Mouse (Mus musculus): ENCODE data around the gene Arrb2. TPM values are rescaled to one million over a fixed set of nuclear protein-coding genes. Genes with fewer than 3 reads are reported as not detected.
A peak's percentile ranks its signal among the peaks of the same experiment; 100 is the strongest.
"Not testable (repeated sequence)": the region's sequence is repeated elsewhere in the genome, so short reads cannot be mapped to it uniquely, and the experiment has no call there.

The Arrb2 gene
- 10 to 100 TPM; 76.6 to 81.3 TPM for total RNA-seq (2021)

GRCm38 (mm10) chr11:70432048-70432894, at the start of gene Arrb2:
Gene Arrb2, plus strand, starts transcription at chr11:70432635.
- peak; percentile 99 for DNase-seq
- intact Hi-C loops (cut with DNase I) = no loop called here

- no peak for DNase-seq
- intact Hi-C loops (cut with DNase I) = no loop called here
Observed at GRCm38 (mm10) chr11:70384136-70384535, 48.3 kb upstream of the Arrb2 start.

DNA sequence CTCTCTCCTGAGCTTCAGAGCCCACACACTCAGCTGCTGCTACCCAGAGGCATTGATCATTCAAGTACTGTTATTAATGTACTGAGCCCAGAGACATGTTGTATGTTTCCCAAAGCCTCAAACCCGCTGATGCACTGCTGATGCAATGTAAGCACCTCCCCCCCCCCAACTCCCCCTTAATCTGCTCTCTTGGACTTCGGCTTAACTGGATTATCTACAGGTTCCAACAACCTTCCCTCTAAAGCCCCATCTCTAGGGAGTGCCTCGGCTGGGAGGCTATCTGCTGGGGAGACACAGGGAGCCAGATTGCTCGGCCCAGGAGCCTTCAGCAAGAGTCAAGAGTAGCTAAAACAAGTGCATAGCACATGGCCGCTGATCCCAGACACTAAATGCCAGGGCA, 45.0 kb upstream of the Arrb2 start:
- intact Hi-C loops (cut with DNase I) = no loop called here
- no peak for DNase-seq

- intact Hi-C loops (cut with DNase I) = no loop called here
Observed at GRCm38 (mm10) chr11:70389421-70389820, 43.0 kb upstream of the Arrb2 start.

GRCm38 (mm10) chr11:70403598-70403997, 28.8 kb upstream of the Arrb2 start:
- no peak for DNase-seq
- intact Hi-C loops (cut with DNase I) = no loop called here

More at GRCm38 (mm10) chr11:70389421-70389820, 43.0 kb upstream of the Arrb2 start:
- DNase-seq = no peak

GRCm38 (mm10) chr11:70409594-70410296, 22.7 kb upstream of the Arrb2 start, which contains the start of gene Pelp1:
Gene Pelp1, minus strand, starts transcription at chr11:70410031.
- DNase-seq = peak; percentile 98
- intact Hi-C loops (cut with DNase I) = loop anchor here (10.0 kb wide), 1 partner anchor 345 kb away; no protein-coding TSS in a partner anchor

GRCm38 (mm10) chr11:70410297-70410643, 22.2 kb upstream of the Arrb2 start:
- intact Hi-C loops (cut with DNase I) = loop anchor here (10.0 kb wide), 1 partner anchor 345 kb away; no protein-coding TSS in a partner anchor

GRCm38 (mm10) chr11:70412591-70412990, 19.8 kb upstream of the Arrb2 start:
- intact Hi-C loops (cut with DNase I) = loop anchor here (10.0 kb wide), 1 partner anchor 342 kb away; no protein-coding TSS in a partner anchor
- no peak for DNase-seq

More at GRCm38 (mm10) chr11:70410297-70410643, 22.2 kb upstream of the Arrb2 start:
- no peak for DNase-seq

GRCm38 (mm10) chr11:70413961-70414360, 18.5 kb upstream of the Arrb2 start:
- peak; percentile 76 for DNase-seq
- intact Hi-C loops (cut with DNase I) = loop anchor here (10.0 kb wide), 1 partner anchor 341 kb away; no protein-coding TSS in a partner anchor

GRCm38 (mm10) chr11:70418199-70418598, 14.2 kb upstream of the Arrb2 start:
- no peak for DNase-seq
- intact Hi-C loops (cut with DNase I) = loop anchor here (10.0 kb wide), 1 partner anchor 337 kb away; no protein-coding TSS in a partner anchor

DNA sequence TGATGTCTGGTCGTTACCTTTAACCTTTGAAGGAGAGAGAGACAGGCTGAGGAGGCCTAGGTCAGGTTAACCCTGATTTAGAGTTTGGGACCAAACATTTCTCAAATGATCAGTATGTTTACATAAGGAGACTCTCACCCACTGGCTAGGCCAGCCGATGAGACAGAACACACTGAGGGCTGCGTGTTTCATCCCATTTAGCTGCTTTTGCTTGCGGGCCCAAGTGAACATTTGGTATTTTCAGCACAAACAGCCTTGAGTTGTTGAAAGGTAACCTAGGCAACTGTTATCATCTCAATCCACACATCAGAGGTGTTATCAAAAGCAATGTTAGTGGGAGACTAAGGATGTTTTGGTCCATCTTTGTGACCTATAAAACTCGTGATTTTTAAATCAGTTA, 12.9 kb upstream of the Arrb2 start:
- no peak for DNase-seq
- intact Hi-C loops (cut with DNase I) = loop anchor here (10.0 kb wide), 1 partner anchor 335 kb away; no protein-coding TSS in a partner anchor

- DNase-seq; intact Hi-C loops (cut with DNase I): not testable (repeated sequence)
Observed at GRCm38 (mm10) chr11:70426598-70426997, 5.8 kb upstream of the Arrb2 start.

DNA sequence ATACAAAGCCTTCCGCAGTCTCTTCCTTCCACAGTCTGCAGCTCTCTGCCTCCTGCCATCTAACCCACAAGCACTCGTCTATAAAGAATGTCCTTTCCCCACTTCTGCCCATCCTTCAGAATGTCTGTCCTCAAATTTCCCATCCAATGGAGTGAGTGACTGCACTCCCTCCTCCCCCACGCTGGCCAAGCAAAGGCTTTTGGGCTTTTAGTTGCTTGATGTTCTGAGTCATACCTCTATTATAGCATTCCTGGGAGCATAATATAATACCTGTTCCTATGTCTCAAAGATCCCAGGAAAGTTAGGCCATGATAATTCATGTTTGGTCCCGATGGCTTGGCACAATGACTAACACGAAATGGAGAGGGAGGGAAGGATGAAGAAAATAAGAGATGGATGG, 861 bp upstream of the Arrb2 start:
- DNase-seq = no peak
- intact Hi-C loops (cut with DNase I) = no loop called here

DNA sequence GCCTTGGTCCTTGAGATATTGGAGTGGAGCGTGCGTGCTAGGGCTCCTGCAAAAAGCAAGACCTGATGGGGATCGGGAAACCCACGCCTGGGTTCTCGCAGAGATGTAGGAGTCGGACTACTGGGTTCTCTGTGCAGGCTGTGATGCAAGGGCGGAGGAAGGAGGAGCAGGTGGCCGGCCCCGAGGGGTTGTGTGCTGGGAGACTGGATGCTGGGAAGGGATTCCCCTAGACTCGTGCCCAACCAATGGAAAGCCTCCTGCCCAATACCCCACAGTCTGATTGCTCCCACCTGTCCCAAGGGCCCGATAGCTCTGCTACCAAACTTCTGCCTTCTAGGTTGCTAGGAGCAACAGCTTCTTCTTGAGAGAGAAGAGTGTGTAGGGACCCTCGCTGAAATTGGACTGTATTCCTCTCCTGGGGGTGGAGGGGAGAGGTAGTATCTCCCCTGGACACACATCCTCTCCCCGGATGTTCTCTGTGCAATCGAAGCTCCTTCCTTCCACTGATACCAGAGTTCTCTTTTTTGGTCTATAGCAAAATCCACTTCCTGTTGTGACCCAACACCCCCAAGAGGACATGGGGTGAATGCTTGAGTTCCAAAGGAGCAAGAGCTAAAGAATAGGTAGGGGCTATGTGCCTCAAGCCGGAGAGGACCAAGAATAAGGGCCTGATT, 597 bp downstream of the Arrb2 start:
- intact Hi-C loops (cut with DNase I) = no loop called here
- peak; percentile 66 for DNase-seq

DNA sequence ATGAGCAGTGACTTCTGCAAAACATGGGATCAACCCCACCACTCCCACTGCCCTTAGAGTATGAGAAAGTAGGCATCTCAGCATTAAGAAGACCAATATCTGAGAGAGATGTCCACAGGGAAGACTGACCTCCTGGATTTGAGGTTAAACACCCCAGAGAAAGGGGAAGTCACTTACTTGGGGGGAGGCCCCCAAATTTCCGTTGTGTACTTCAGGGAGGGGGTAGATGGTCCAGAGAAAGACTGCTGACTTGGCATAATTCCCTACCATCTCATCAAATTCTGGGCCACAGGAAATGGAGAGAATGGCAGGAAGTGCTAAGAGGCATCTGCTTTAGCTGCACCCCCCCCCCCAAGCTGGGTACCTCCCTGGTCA, 1.1 kb downstream of the Arrb2 start:
- intact Hi-C loops (cut with DNase I) = no loop called here
- no peak for DNase-seq

DNA sequence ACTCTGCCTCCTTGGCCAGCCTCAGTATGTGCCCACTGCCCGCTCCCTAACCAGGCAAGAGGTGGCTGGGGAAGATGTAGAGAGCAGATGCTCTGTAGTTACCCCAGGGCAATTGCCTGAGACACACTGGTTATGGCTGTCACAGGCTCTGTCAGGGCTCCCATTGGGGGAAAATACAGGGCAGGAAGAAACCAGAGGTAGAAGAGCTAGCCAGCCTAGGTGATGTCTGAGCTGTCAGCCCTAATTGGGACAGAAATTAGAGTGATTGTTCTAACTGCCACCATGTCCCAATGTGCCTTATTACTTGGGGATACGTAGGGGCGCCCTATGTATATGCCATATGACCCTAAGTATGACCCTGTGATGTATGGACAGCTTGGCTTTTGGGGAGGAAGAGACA, 1.5 kb downstream of the Arrb2 start:
- intact Hi-C loops (cut with DNase I) = no loop called here
- no peak for DNase-seq

- intact Hi-C loops (cut with DNase I) = no loop called here
- no peak for DNase-seq
Observed at GRCm38 (mm10) chr11:70435476-70435875, 3.0 kb downstream of the Arrb2 start.

- intact Hi-C loops (cut with DNase I) = no loop called here
- DNase-seq = no peak
Observed at GRCm38 (mm10) chr11:70437426-70437825, 5.0 kb downstream of the Arrb2 start.

- intact Hi-C loops (cut with DNase I) = no loop called here
- no peak for DNase-seq
Observed at GRCm38 (mm10) chr11:70438728-70439374, 6.4 kb downstream of the Arrb2 start.

DNA sequence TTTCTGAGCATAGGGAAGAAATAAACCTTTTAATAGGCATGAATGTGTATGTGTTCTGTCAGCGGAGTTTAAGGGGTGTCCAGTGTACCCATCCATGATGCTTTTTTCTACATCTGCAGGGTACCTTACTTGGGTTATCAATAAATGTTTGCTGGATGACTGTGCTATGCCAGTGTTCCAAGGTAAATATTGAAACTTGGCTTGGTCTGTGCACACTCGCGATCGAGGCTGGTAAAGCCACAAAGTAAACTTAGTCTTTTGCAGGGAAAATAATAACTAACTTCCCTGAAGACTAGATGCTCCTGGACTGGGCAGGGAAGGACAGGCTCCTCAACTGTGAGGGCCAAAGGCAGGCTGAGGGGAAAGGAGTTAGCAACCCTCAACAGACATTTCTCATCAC, 8.2 kb downstream of the Arrb2 start:
- intact Hi-C loops (cut with DNase I) = loop anchor here (10.0 kb wide), 1 partner anchor 164 kb away; no protein-coding TSS in a partner anchor
- no peak for DNase-seq
